In the genomic region with DNA sequence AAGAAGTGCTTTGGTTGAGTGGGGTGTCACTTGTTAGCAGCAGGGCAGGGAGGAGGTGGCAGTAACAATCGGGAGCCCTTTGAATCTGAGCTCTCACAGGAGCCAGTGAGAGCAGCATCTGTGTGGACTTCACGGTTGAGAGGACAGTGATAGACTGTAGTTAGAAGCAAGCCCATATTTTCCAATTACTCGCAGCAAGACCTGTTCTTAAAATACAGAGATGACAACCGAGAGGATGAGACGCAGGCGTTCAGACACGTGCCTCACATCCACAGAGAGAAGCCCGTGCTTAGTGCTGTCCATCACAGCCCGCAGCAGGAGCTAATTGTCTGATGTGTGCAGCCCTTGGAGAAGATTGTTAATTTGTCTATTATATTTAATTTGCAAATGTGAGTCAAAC, we compare ENCODE assay signal across 28 mouse cellular contexts.
A peak's percentile ranks its signal among the peaks of the same experiment; 100 is the strongest.
DNase-seq lines count a peak whose midpoint lies in the region; ATAC-seq lines count a peak whose summit lies in the region.
"Had no signal": no experiment of that assay in that cellular context is flagged by ENCODE, and none has a peak within 500 bp of the region (broad histone marks: within the 10 kb centered on the region; RNA-seq: fewer than 3 reads in every experiment).

No protein-coding gene starts in this region.

- H3K4me2 ChIP-seq in hindbrain, embryonic 12.5 days (replicated peaks): no peak overlapping the region
- no peak overlapping the region for H3K4me2 ChIP-seq in hindbrain, embryonic 11.5 days (replicated peaks; ENCODE audit: low read depth, low read length)
- H3K4me2 ChIP-seq: embryonic facial prominence, embryonic 13.5 days; limb, embryonic 15.5 days; liver, embryonic 15.5 days; lung, embryonic 15.5 days; midbrain, embryonic 15.5 days; neural tube, embryonic 13.5 days; stomach, embryonic 15.5 days had no signal

- WGBS in hindbrain, embryonic 12.5 days: 67% methylated on average over 9 of the region's 9 CpGs
- 87% methylated on average over 9 of the region's 9 CpGs for WGBS in hindbrain, embryonic 11.5 days
- WGBS in embryonic facial prominence, embryonic 10.5 days: 86% methylated on average over 9 of the region's 9 CpGs

- no peak overlapping the region for H3K4me3 ChIP-seq in hindbrain, embryonic 12.5 days
- no peak overlapping the region for H3K4me3 ChIP-seq in hindbrain, embryonic 11.5 days (ENCODE audit: low read depth, low read length)
- no peak overlapping the region for H3K4me3 ChIP-seq in embryonic facial prominence, embryonic 10.5 days
- H3K4me3 ChIP-seq: embryonic facial prominence, embryonic 13.5 days; erythroblast, embryonic 14.5 days; heart, adult 2 months; limb, embryonic 15.5 days; liver, embryonic 15.5 days; lung, embryonic 15.5 days; midbrain, embryonic 15.5 days; myocyte; neural tube, embryonic 13.5 days; stomach, embryonic 15.5 days had no signal

- H3K9ac ChIP-seq in hindbrain, embryonic 12.5 days: no peak overlapping the region
- no peak overlapping the region for H3K9ac ChIP-seq in hindbrain, embryonic 11.5 days (ENCODE audit: low read depth, low read length)
- H3K9ac ChIP-seq: embryonic facial prominence, embryonic 13.5 days; limb, embryonic 15.5 days; liver, embryonic 15.5 days; lung, embryonic 15.5 days; midbrain, embryonic 15.5 days; neural tube, embryonic 13.5 days; stomach, embryonic 15.5 days had no signal

- no peak for DNase-seq in hindbrain, embryonic 11.5 days (ENCODE audit: low spot score)
- peak; percentile 60 to 67 for DNase-seq in left cerebral cortex, postnatal 25 days (ENCODE audit: low spot score in 2 of 2)
- DNase-seq in left cerebral cortex, postnatal 4 days: no peak
- DNase-seq in brain, adult 2 months (ENCODE audit: low read depth, low spot score): peak; percentile 63
- DNase-seq in retina, postnatal 1 day: peak; percentile 24
- DNase-seq in embryonic facial prominence, embryonic 10.5 days (ENCODE audit: low spot score): no peak
- DNase-seq: adrenal gland, adult 2 months; B cell, adult 2 months; cerebellum, adult 18-20 months; cerebellum, postnatal 25 days; gastrocnemius, postnatal 25 days; heart, adult 2 months; kidney, postnatal 25 days; lung, postnatal 4 days; thymus, adult 18-20 months; thymus, postnatal 36 days had no signal

- peak overlapping the region; percentile 12; the same call in 1 of the 2 replicates for H3K27ac ChIP-seq in hindbrain, embryonic 12.5 days
- H3K27ac ChIP-seq in hindbrain, embryonic 11.5 days (ENCODE audit: low read depth, low read length): no peak overlapping the region
- H3K27ac ChIP-seq in embryonic facial prominence, embryonic 10.5 days (replicated peaks): no peak overlapping the region
- H3K27ac ChIP-seq: embryonic facial prominence, embryonic 13.5 days; heart, adult 2 months; limb, embryonic 15.5 days; liver, embryonic 15.5 days; lung, embryonic 15.5 days; midbrain, embryonic 15.5 days; neural tube, embryonic 13.5 days; stomach, embryonic 15.5 days had no signal

- H3K27me3 ChIP-seq in hindbrain, embryonic 12.5 days: no peaks in the 10 kb centered on the region
- H3K27me3 ChIP-seq in hindbrain, embryonic 11.5 days (ENCODE audit: control insufficient read depth, insufficient read depth, low read length): no peaks in the 10 kb centered on the region
- no peaks in the 10 kb centered on the region for H3K27me3 ChIP-seq in embryonic facial prominence, embryonic 10.5 days (replicated peaks; ENCODE audit: low read depth, poor library complexity, severe bottlenecking)
- H3K27me3 ChIP-seq: embryonic facial prominence, embryonic 13.5 days; limb, embryonic 15.5 days; liver, embryonic 15.5 days; lung, embryonic 15.5 days; midbrain, embryonic 15.5 days; neural tube, embryonic 13.5 days; stomach, embryonic 15.5 days had no signal

- H3K9me3 ChIP-seq in hindbrain, embryonic 12.5 days (replicated peaks): no peaks in the 10 kb centered on the region
- H3K9me3 ChIP-seq in hindbrain, embryonic 11.5 days (ENCODE audit: control insufficient read depth, low read length): no peaks in the 10 kb centered on the region
- no peaks in the 10 kb centered on the region for H3K9me3 ChIP-seq in embryonic facial prominence, embryonic 10.5 days
- H3K9me3 ChIP-seq: embryonic facial prominence, embryonic 13.5 days; limb, embryonic 15.5 days; liver, embryonic 15.5 days; lung, embryonic 15.5 days; midbrain, embryonic 15.5 days; neural tube, embryonic 13.5 days; stomach, embryonic 15.5 days had no signal

- no peak for ATAC-seq in hindbrain, embryonic 12.5 days (ENCODE audit: low FRiP score)
- no peak for ATAC-seq in hindbrain, embryonic 11.5 days (ENCODE audit: low FRiP score)
- ATAC-seq: forebrain, embryonic 14.5 days; intestine, postnatal 0 days; midbrain, embryonic 15.5 days had no signal

- peaks cover 6% of the 10 kb centered on the region; the same call in 1 of the 2 replicates for H3K4me1 ChIP-seq in hindbrain, embryonic 12.5 days
- H3K4me1 ChIP-seq in hindbrain, embryonic 11.5 days (replicated peaks; ENCODE audit: control insufficient read depth, insufficient read depth, low read length): no peaks in the 10 kb centered on the region
- no peaks in the 10 kb centered on the region for H3K4me1 ChIP-seq in embryonic facial prominence, embryonic 10.5 days
- H3K4me1 ChIP-seq: embryonic facial prominence, embryonic 13.5 days; limb, embryonic 15.5 days; liver, embryonic 15.5 days; midbrain, embryonic 15.5 days; neural tube, embryonic 13.5 days; stomach, embryonic 15.5 days had no signal

- intact Hi-C loops in left cerebral cortex, postnatal 25 days (cut with DNase I): no loop called here
- intact Hi-C loops in left cerebral cortex, postnatal 4 days (cut with DNase I): no loop called here

- no peaks in the 10 kb centered on the region for H3K36me3 ChIP-seq in hindbrain, embryonic 12.5 days
- H3K36me3 ChIP-seq in hindbrain, embryonic 11.5 days (ENCODE audit: control insufficient read depth, insufficient read depth, low read length): no peaks in the 10 kb centered on the region
- H3K36me3 ChIP-seq in embryonic facial prominence, embryonic 10.5 days (replicated peaks): no peaks in the 10 kb centered on the region
- H3K36me3 ChIP-seq: embryonic facial prominence, embryonic 13.5 days; limb, embryonic 15.5 days; liver, embryonic 15.5 days; lung, embryonic 15.5 days; midbrain, embryonic 15.5 days; neural tube, embryonic 13.5 days; stomach, embryonic 15.5 days had no signal

Comparison
In these comparisons a context has a peak if more than half of its experiments do, and no peak if none do; other contexts are left out.
1. DNase-seq: peak in left cerebral cortex, postnatal 25 days (2 of 2), brain, adult 2 months (single experiment) and retina, postnatal 1 day (single experiment); none in hindbrain, embryonic 11.5 days (single experiment), left cerebral cortex, postnatal 4 days (single experiment) and embryonic facial prominence, embryonic 10.5 days (single experiment).